Mouse (Mus musculus): Measurements from ENCODE around the gene Nes. TPM values are rescaled to one million over a fixed set of nuclear protein-coding genes. Genes with fewer than 3 reads are reported as not detected.

The Nes gene
- polyA plus RNA-seq (2016; fragmentation: Nextera tagmentation; extraction: Ambion mirVana): 125 and 158 TPM in 2 replicates

DNA sequence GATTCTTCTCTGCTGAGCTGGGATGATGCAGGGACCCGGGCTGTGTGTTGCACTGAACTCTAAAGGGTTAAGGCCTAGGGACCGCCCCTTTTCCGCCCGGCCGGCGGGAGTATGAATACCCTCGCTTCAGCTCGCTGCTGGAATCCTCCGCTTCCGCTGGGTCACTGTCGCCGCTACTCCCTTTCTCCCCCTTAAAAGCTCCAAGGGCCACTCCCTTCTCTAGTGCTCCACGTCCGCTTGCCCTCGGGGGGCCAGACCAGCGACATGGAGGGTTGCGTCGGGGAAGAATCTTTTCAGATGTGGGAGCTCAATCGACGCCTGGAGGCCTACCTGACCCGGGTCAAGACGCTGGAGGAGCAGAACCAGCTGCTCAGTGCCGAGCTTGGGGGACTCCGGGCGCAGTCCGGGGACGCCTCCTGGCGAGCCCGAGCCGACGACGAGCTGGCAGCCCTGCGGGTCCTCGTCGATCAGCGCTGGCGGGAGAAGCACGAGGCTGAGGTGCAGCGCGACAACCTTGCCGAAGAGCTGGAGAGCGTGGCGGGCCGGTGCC, at the start of gene Nes:
TSS of gene Nes (plus strand) at position 140 of the 550 bp plus-strand sequence.
- under 1% methylated on average over 44 of the region's 44 CpGs for WGBS
- H3K36me3 ChIP-seq: peaks cover 31% of the 10 kb centered on the region
- peaks cover 64% of the 10 kb centered on the region for H3K4me1 ChIP-seq
- H3K4me3 ChIP-seq: peak within 1 kb of the TSS; percentile 97
- H3K27ac ChIP-seq (replicated peaks): peak within 1 kb of the TSS; percentile 98
- no peaks in the 10 kb centered on the region for H3K9me3 ChIP-seq (replicated peaks)
- H3K27me3 ChIP-seq (ENCODE audit: low read depth, poor library complexity, severe bottlenecking): peaks cover 8% of the 10 kb centered on the region; the same call in 1 of the 2 replicates
- DNase-seq (ENCODE audit: low spot score): peak; percentile 95

DNA sequence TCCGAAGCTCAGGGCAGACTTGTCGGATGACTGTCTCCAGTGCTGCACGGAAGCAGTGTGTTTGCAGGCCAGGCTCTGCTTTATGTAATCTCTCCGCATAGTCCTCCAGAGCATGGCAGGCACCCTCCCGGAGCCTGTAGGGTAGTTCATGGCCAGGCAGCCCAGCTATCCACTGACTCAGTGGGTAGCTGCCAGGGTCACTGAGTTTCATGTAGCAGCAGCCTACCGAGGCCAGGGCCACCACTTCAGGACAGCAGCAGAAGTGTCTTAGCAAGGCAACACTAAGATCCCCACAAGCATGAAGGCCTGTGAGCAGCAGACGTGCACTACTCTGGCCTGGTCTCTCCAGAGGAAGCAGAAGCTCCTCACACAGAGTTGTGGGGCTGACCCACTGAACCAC, 45.9 kb upstream of the Nes start:
- DNase-seq (ENCODE audit: low spot score): no peak
- WGBS: 88% methylated on average over 7 of the region's 7 CpGs
- Histone ChIP-seq H3K27ac (replicated peaks) (no peak overlapping the region), H3K36me3 (peaks cover 69% of the 10 kb centered on the region), H3K9me3 (replicated peaks) (no peaks in the 10 kb centered on the region), H3K4me3 (no peak overlapping the region), H3K4me1 (peaks cover 26% of the 10 kb centered on the region), H3K27me3 (ENCODE audit: low read depth, poor library complexity, severe bottlenecking) (no peaks in the 10 kb centered on the region)

DNA sequence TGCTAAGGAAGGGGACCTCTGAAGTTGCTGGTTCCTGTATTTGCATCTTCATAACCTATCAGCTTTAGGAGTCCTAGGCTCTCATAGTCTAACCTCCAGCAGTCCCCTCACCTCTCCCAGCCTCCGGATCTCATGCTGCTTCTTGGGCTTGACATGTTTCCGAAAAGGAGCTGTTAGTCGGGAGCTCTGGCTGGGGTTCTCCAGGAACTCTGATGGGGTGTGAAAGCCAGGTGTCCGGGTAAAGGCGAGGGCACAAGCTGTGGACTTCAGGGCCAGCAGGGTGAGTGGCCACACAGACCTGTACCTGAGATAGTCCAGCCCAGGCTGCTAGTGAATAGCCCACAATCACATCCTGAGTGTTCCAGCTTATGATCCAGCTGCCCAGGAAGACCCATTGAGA, 43.4 kb upstream of the Nes start:
- DNase-seq (ENCODE audit: low spot score): no peak
- Histone ChIP-seq H3K36me3 (peaks cover 69% of the 10 kb centered on the region), H3K27me3 (ENCODE audit: low read depth, poor library complexity, severe bottlenecking) (no peaks in the 10 kb centered on the region), H3K9me3 (replicated peaks) (no peaks in the 10 kb centered on the region), H3K4me1 (peaks cover 38% of the 10 kb centered on the region), H3K4me3 (no peak overlapping the region), H3K27ac (replicated peaks) (no peak overlapping the region)
- 95% methylated on average over 5 of the region's 5 CpGs for WGBS

DNA sequence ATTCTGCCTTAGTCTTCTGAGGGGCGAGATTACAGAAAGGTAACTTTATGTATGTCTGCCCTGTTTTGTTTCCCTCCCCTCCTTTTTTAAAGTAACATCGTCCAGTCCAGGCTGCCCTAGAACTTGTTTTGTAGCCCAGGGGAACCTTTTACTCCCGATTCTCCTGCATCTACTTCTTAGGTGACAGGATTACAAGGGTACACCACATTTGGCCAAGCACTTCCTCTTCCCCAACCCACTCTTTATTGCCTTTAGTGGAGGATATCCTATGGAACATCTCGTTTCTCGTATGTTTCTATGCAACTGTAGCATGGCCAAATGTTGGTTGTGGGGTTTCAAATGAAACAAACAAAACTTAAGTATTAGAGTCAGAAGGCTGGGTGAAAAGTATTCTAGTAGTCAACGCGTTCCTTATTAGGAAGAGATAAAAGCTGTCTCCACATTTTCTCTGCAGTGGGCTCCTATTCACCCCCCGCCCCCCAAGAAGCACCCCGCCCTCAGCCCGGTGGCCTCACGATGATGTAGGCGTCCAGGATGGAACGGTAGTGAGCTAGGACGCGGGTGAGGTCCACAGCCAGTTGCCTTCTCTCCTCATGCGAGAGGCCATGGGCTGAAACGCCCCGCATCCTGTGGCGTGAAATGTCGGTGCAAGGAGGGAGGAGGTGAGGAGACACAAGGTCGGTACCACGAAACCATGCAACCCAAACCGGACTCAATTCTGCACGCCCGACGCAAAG, 41.4 kb upstream of the Nes start:
- Histone ChIP-seq H3K9me3 (replicated peaks) (no peaks in the 10 kb centered on the region), H3K27ac (replicated peaks) (peak overlapping the region; percentile 96), H3K36me3 (peaks cover 69% of the 10 kb centered on the region), H3K27me3 (ENCODE audit: low read depth, poor library complexity, severe bottlenecking) (no peaks in the 10 kb centered on the region), H3K4me1 (peaks cover 43% of the 10 kb centered on the region), H3K4me3 (peak overlapping the region; percentile 97)
- no peak for DNase-seq (ENCODE audit: low spot score)
- WGBS: 7% methylated on average over 26 of the region's 26 CpGs

DNA sequence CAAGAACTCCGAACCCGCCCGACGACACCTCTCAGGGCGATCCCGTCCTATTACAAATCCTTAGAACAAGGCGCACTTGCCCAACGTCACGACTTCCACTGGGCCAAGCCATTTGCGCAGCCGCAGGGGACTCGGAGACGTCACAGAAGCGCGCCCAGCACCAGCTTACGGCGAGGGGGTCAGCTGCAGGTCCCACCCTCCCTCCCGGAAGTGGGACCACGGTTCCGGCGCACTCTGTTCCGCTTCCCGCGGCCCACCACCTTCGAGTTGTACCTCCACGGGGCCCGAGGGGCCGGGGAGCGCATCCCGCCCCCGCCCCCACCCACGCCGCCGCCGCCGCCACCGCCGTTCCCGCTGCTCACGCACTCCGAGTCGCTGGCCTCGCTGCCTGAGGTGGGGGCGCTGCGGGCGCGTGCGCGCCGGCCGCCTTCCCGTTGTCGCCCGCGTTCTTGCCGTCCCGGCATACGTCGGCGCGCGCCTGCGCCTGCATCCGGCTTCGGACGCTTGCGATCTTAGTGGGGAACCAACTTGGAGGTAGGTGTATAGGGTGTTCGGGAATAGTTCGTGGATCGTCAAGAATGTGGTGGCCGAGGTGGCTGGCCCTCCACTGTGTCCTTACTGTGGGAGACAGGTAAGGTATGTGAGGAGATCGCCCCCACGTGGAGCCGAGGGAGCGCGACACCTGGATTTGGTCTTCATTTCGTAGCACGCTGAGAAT, 40.6 kb upstream of the Nes start, which contains the start of the genes Isg20l2 and Rrnad1:
TSS of gene Isg20l2 (plus strand) at position 237 of the 718 bp plus-strand sequence.
TSS of gene Rrnad1 (minus strand) at position 640 of the 718 bp plus-strand sequence.
- DNase-seq (ENCODE audit: low spot score): peak; percentile 98
- H3K4me3 ChIP-seq: peak within 1 kb of the TSS; percentile 97
- H3K4me1 ChIP-seq: peaks cover 46% of the 10 kb centered on the region
- H3K27ac ChIP-seq (replicated peaks): peak within 1 kb of the TSS; percentile 96
- H3K36me3 ChIP-seq: peaks cover 69% of the 10 kb centered on the region
- no peaks in the 10 kb centered on the region for H3K9me3 ChIP-seq (replicated peaks)
- H3K27me3 ChIP-seq (ENCODE audit: low read depth, poor library complexity, severe bottlenecking): no peaks in the 10 kb centered on the region
- WGBS: under 1% methylated on average over 69 of the region's 78 CpGs

DNA sequence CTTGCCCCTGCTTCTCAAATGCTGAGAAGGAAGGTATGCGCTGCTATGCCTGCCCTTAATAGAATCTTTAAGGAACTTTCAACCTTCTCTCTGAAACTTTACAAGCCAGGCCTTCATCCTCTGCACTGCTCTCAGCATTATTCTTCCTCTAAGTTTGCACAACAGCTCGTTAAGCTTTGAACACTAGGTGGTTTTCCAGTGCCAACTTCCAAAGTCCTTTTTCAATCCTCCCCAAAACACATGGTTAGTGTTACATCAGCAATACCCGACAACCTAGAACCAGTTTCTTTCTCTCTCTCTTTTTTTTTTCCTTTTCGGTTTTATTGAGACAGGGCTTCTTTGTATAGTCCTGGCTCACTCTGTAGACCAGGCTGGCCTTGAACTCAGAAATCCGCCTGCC, 36.9 kb upstream of the Nes start:
- no peak for DNase-seq (ENCODE audit: low spot score)
- no peak overlapping the region for H3K27ac ChIP-seq (replicated peaks)
- H3K4me3 ChIP-seq: no peak overlapping the region
- no peaks in the 10 kb centered on the region for H3K9me3 ChIP-seq (replicated peaks)
- H3K27me3 ChIP-seq (ENCODE audit: low read depth, poor library complexity, severe bottlenecking): no peaks in the 10 kb centered on the region
- peaks cover 47% of the 10 kb centered on the region for H3K4me1 ChIP-seq
- WGBS: 92% methylated on average over 5 of the region's 5 CpGs
- H3K36me3 ChIP-seq: peaks cover 77% of the 10 kb centered on the region

DNA sequence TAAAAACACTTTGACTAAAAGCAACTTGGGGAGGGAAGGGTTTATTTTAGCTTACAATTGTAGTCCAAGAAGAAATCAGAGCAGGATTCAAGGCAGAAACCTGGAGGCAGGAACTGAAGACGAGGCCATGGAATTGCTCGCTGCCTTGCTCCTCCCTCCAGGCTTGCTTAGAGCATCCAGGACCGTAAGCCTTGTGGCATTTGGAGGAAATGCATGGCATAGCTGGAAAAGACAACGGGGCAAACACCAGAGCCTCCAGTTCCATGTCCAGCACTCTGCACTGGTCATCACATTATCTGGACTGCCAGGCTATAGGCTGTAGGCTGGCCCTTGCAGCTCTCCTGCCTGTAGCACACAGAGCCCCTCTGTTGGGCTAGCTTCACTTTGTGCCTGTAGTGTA, 36.4 kb upstream of the Nes start:
- Histone ChIP-seq H3K36me3 (peaks cover 82% of the 10 kb centered on the region), H3K4me1 (peaks cover 42% of the 10 kb centered on the region), H3K27ac (replicated peaks) (no peak overlapping the region), H3K9me3 (replicated peaks) (no peaks in the 10 kb centered on the region), H3K4me3 (no peak overlapping the region), H3K27me3 (ENCODE audit: low read depth, poor library complexity, severe bottlenecking) (no peaks in the 10 kb centered on the region)
- DNase-seq (ENCODE audit: low spot score): no peak
- WGBS: 82% methylated on average over 4 of the region's 4 CpGs

DNA sequence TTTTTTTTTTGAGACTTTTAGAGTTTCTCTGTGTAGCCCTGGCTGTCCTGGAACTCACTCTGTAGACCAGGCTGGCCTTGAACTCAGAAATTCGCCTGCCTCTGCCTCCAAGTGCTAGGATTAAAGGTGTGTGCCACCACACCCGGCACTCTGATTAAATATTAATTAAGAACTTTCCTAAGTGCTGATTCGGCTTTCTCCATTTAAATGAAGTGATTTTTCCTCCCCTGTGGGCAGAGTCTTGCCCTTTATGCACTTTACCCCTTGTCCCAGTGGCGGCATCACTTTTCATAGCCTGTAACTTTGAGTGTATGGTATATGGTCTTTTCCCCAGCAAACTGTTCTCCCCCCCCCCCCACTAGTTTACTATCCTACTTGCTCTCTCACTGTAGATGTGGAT, 35.7 kb upstream of the Nes start:
- H3K4me1 ChIP-seq: peaks cover 36% of the 10 kb centered on the region
- H3K27me3 ChIP-seq (ENCODE audit: low read depth, poor library complexity, severe bottlenecking): no peaks in the 10 kb centered on the region
- 85% methylated on average over 4 of the region's 4 CpGs for WGBS
- H3K27ac ChIP-seq (replicated peaks): no peak overlapping the region
- peaks cover 89% of the 10 kb centered on the region for H3K36me3 ChIP-seq
- DNase-seq (ENCODE audit: low spot score): no peak
- no peak overlapping the region for H3K4me3 ChIP-seq
- H3K9me3 ChIP-seq (replicated peaks): no peaks in the 10 kb centered on the region

DNA sequence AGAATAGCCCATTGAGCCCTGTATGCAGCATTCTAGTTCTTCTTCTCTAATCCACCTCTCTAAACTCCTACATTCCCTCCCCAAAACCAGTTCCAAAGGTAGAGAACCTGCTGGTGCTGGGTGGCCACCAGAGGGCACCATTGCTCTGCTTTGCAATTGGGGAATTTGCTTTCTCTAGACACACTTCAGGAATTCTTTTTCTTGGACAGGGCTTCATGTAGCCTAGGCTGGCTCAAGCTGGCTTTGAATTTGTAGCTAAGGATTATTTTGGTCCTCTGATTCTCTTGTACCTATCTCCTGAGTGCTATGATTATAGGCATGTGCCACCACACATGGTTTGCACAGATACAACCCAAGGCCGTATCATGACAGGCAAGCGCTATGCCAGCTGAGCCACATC, 35.1 kb upstream of the Nes start:
- Histone ChIP-seq H3K9me3 (replicated peaks) (no peaks in the 10 kb centered on the region), H3K27me3 (ENCODE audit: low read depth, poor library complexity, severe bottlenecking) (no peaks in the 10 kb centered on the region), H3K36me3 (peaks cover 95% of the 10 kb centered on the region), H3K27ac (replicated peaks) (peak overlapping the region; percentile 66), H3K4me1 (peaks cover 31% of the 10 kb centered on the region), H3K4me3 (0 out of 2 replicates have a peak overlapping the region, but pooled peaks have one; percentile 0)
- peak; percentile 85 for DNase-seq (ENCODE audit: low spot score)
- 96% methylated on average over 2 of the region's 2 CpGs for WGBS

DNA sequence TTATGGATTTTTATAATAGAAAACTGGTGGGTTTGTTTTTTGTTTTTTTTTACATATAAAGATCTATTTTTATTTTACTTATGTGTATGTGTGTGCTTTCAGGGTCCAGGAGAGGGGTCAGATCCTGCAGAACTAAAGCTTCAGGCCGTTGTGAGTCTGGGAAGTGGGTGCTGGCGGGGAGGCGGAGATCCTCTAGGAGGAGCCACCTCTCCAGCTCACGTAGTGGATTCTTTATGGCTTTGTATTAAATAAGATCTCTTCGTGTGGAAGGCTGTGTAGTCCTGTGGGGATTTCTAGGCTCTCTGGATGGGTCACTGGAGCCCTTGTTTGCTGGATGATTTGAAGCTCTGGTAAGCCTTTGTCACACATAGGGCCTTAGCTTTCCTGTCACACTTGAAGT, 30.3 kb upstream of the Nes start:
- WGBS: 76% methylated on average over 5 of the region's 5 CpGs
- Histone ChIP-seq H3K27me3 (ENCODE audit: low read depth, poor library complexity, severe bottlenecking) (no peaks in the 10 kb centered on the region), H3K27ac (replicated peaks) (no peak overlapping the region), H3K4me1 (peaks cover 30% of the 10 kb centered on the region), H3K4me3 (no peak overlapping the region), H3K9me3 (replicated peaks) (no peaks in the 10 kb centered on the region), H3K36me3 (peaks cover 87% of the 10 kb centered on the region)
- DNase-seq (ENCODE audit: low spot score): no peak

DNA sequence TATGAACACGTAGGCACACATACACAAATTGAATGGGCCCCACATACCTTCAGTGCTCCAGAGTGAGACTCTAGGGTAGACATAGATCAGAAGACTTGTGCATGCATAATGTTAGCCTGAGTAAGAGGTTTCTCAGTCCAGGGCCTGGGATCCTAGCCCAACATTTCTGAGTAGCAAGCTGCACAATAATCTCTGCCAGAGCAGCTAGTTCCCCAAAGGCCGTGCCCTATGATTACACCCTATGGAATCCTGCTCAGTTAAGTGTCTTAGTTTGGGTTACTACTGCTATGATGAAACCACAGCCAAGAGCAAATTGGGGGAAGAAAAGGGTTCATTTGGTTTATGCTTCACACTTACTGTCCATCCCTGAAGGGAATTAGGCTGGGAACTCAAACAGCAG, 28.4 kb upstream of the Nes start:
- DNase-seq (ENCODE audit: low spot score): no peak
- Histone ChIP-seq H3K4me3 (no peak overlapping the region), H3K9me3 (replicated peaks) (no peaks in the 10 kb centered on the region), H3K27me3 (ENCODE audit: low read depth, poor library complexity, severe bottlenecking) (no peaks in the 10 kb centered on the region), H3K27ac (replicated peaks) (no peak overlapping the region), H3K36me3 (peaks cover 71% of the 10 kb centered on the region), H3K4me1 (peaks cover 42% of the 10 kb centered on the region)
- WGBS: 93% methylated on average over 2 of the region's 2 CpGs

DNA sequence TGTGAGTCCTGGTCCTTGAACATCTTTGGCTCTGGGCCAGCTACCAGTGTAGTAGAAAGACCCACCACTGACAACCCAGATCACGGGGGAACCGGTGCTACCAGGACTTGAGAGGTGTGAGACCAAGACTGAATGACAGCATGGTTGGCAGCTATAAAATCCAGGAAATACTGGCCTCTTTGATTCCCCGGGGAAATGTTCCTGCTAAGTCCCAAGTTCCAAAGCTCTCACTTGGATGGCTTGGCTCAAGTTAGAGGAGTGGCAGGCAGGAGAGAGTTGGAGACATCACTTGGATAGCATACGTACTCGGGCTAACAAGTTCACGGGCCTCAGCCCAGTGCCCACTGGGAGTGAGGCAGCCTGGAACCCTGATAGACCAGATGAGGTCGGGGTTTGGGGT, 27.3 kb upstream of the Nes start:
- H3K27me3 ChIP-seq (ENCODE audit: low read depth, poor library complexity, severe bottlenecking): peaks cover 4% of the 10 kb centered on the region; the same call in 1 of the 2 replicates
- H3K27ac ChIP-seq (replicated peaks): no peak overlapping the region
- WGBS: 90% methylated on average over 7 of the region's 7 CpGs
- no peak for DNase-seq (ENCODE audit: low spot score)
- peaks cover 59% of the 10 kb centered on the region for H3K36me3 ChIP-seq
- H3K4me1 ChIP-seq: peaks cover 53% of the 10 kb centered on the region
- H3K9me3 ChIP-seq (replicated peaks): no peaks in the 10 kb centered on the region
- no peak overlapping the region for H3K4me3 ChIP-seq

All from midbrain, embryonic 10.5 days (tissue).